Mouse (Mus musculus) MEL (cell line): Measurements from ENCODE around the gene Gtpbp4. TPM values are rescaled to one million over a fixed set of nuclear protein-coding genes. Genes with fewer than 3 reads are reported as not detected.

Experiments used
- DNase-seq: peaks from one replicate; pipeline ENCODE4 v3.0.0; 2011; ENCODE audit warnings: low read depth, low spot score
- H3K27ac ChIP-seq: 2 replicates; pipeline ENCODE4 v1.5.1; 2012; ENCODE audit warnings: low read depth, mild to moderate bottlenecking, control low read depth, low read length, moderate library complexity; ENCODE audit not compliant: control insufficient read depth
- H3K27me3 ChIP-seq, 2 experiments: fragments of 150-350 bp in 1 of 2; sonication (generic) in 1 of 2; 2 replicates each; pipeline ENCODE4 v1.6.1; 2012; ENCODE audit warnings: low read length in 2 of 2, mild to moderate bottlenecking in 2 of 2, improper control_type of control experiment in 1 of 2, moderate library complexity in 1 of 2; ENCODE audit not compliant: insufficient read depth in 2 of 2, control insufficient read depth in 1 of 2
- H3K36me3 ChIP-seq, 2 experiments: 2 replicates each; pipeline ENCODE4 v1.6.1; 2012 to 2014; ENCODE audit warnings: low read length in 2 of 2, improper control_type of control experiment in 1 of 2, inconsistent platforms in 1 of 2, mild to moderate bottlenecking in 1 of 2; ENCODE audit not compliant: insufficient read depth in 2 of 2, control insufficient read depth in 1 of 2
- H3K4me1 ChIP-seq, 2 experiments: fragments of 150-350 bp in 1 of 2; sonication (generic) in 1 of 2; 2 replicates each; pipeline ENCODE4 v1.6.1; 2012; ENCODE audit warnings: low read length in 2 of 2, improper control_type of control experiment in 1 of 2, mild to moderate bottlenecking in 1 of 2; ENCODE audit not compliant: insufficient read depth in 2 of 2, control insufficient read depth in 1 of 2
- H3K4me3 ChIP-seq, 2 experiments: fragments of 150-350 bp in 1 of 2; sonication (generic) in 1 of 2; 2 replicates each; pipeline ENCODE4 v1.5.1; 2012; ENCODE audit warnings: low read depth in 2 of 2, low read length in 2 of 2, mild to moderate bottlenecking in 2 of 2, moderate library complexity in 2 of 2, control low read depth in 1 of 2, improper control_type of control experiment in 1 of 2; ENCODE audit not compliant: control insufficient read depth in 1 of 2, insufficient read depth in 1 of 2
- H3K79me2 ChIP-seq: 2 replicates; pipeline ENCODE4 v1.6.1; 2012; ENCODE audit warnings: mild to moderate bottlenecking, low read length, moderate library complexity; ENCODE audit not compliant: control insufficient read depth, poor library complexity, insufficient read depth
- H3K9ac ChIP-seq: 2 replicates; pipeline ENCODE4 v1.6.1; 2012; ENCODE audit warnings: low read depth, mild to moderate bottlenecking, control low read depth, low read length, moderate library complexity; ENCODE audit not compliant: control insufficient read depth, poor library complexity, severe bottlenecking
- H3K9me3 ChIP-seq: fragments of 150-350 bp; sonication (generic); replicated peaks from 2 replicates; pipeline ENCODE4 v1.6.1; 2012; ENCODE audit warnings: mild to moderate bottlenecking, low read length, improper control_type of control experiment, moderate library complexity; ENCODE audit not compliant: insufficient read depth
- EP300 ChIP-seq, 2 experiments: IDR thresholded peaks; 2 replicates each; pipeline ENCODE4 v1.6.1; 2011; ENCODE audit warnings: improper control_type of control experiment in 2 of 2, low read length in 2 of 2, low read depth in 1 of 2, mild to moderate bottlenecking in 1 of 2
- JUND ChIP-seq: IDR thresholded peaks from 2 replicates; pipeline ENCODE4 v1.6.1; 2011; ENCODE audit warnings: low read depth, mild to moderate bottlenecking, improper control_type of control experiment, low read length
- KAT2A ChIP-seq: conservative IDR thresholded peaks from 2 replicates; pipeline ENCODE4 v1.6.1; 2012; ENCODE audit warnings: low read depth, low read length, improper control_type of control experiment, inconsistent platforms
- MAFK ChIP-seq: IDR thresholded peaks from 2 replicates; pipeline ENCODE4 v1.6.1; 2011; ENCODE audit warnings: low read depth, mild to moderate bottlenecking, low read length, improper control_type of control experiment, borderline replicate concordance
- MAZ ChIP-seq: IDR thresholded peaks from 2 replicates; pipeline ENCODE4 v1.6.1; 2012; ENCODE audit warnings: low read depth, mild to moderate bottlenecking, inconsistent platforms, low read length, improper control_type of control experiment
- POLR2A ChIP-seq, 2 experiments: IDR thresholded peaks; 2 replicates each; pipeline ENCODE4 v1.6.1; 2011 to 2012; ENCODE audit warnings: low read length in 2 of 2, mild to moderate bottlenecking in 2 of 2, control low read depth in 1 of 2, improper control_type of control experiment in 1 of 2, low read depth in 1 of 2, moderate library complexity in 1 of 2; ENCODE audit not compliant: control insufficient read depth in 1 of 2, insufficient read depth in 1 of 2, poor library complexity in 1 of 2
- SIN3A ChIP-seq: IDR thresholded peaks from 2 replicates; pipeline ENCODE4 v1.6.1; 2012; ENCODE audit warnings: low read length, improper control_type of control experiment, inconsistent platforms
- SMC3 ChIP-seq: IDR thresholded peaks from 2 replicates; pipeline ENCODE4 v1.6.1; 2011; ENCODE audit warnings: low read depth, low read length, improper control_type of control experiment
- TAL1 ChIP-seq: IDR thresholded peaks from 2 replicates; pipeline ENCODE4 v1.6.1; 2012; ENCODE audit warnings: mild to moderate bottlenecking, inconsistent platforms, low read length, moderate library complexity, mixed read lengths
- TCF12 ChIP-seq: IDR thresholded peaks from 2 replicates; pipeline ENCODE4 v1.6.1; 2014; ENCODE audit warnings: low read depth, mild to moderate bottlenecking, inconsistent platforms, low read length, improper control_type of control experiment, moderate library complexity
- USF1 ChIP-seq: IDR thresholded peaks from 2 replicates; pipeline ENCODE4 v1.6.1; 2014; ENCODE audit warnings: low read depth, mild to moderate bottlenecking, inconsistent platforms, low read length, improper control_type of control experiment, moderate library complexity
- ZKSCAN1 ChIP-seq: IDR thresholded peaks from 2 replicates; pipeline ENCODE4 v1.6.1; 2012; ENCODE audit warnings: low read depth, mild to moderate bottlenecking, inconsistent platforms, low read length, improper control_type of control experiment, moderate library complexity
- polyA plus RNA-seq, 2 experiments: library from polyadenylated mRNA; stranded (reverse) in 1 of 2; unstranded in 1 of 2; fragments of >175 nt in 1 of 2; fragments of >200 nt in 1 of 2; gene quantifications; 2 replicates each; pipeline versions ENCODE4 v1.2.1 to v1.2.4; 2012; ENCODE audit warnings: low replicate concordance in 2 of 2, low read depth in 1 of 2; ENCODE audit not compliant: insufficient read length in 2 of 2, insufficient read depth in 1 of 2, missing spikeins in 1 of 2
- total RNA-seq: library from RNA; depleted of rRNA; stranded (reverse); fragments of 300-350 nt; gene quantifications from 2 replicates; pipeline ENCODE4 v1.2.3, GENCODE M21; 2012

The Gtpbp4 gene
- total and polyA plus RNA-seq, 3 experiments: 121 to 172 (median 154) TPM

GRCm38 (mm10) chr13:8995990-8996786 is at the start of gene Gtpbp4 (continued):
- no peak for TF ChIP-seq TAL1
- TF ChIP-seq MAZ: no peak; the same call in 1 of the 2 replicates
- no peak for TF ChIP-seq ZKSCAN1

GRCm38 (mm10) chr13:9044731-9045130 is 48.8 kb upstream of the Gtpbp4 start:
- Histone ChIP-seq H3K4me3 (no peak overlapping the region), H3K9ac (no peak overlapping the region), H3K27ac (no peak overlapping the region), H3K27me3 (no peaks in the 10 kb centered on the region; a peak in 1 of 4 replicates), H3K36me3 (no peaks in the 10 kb centered on the region; a peak in 1 of 4 replicates), H3K79me2 (no peaks in the 10 kb centered on the region), H3K4me1 (no peaks in the 10 kb centered on the region), H3K9me3 (no peaks in the 10 kb centered on the region)
- no peak for DNase-seq
- no peak for TF ChIP-seq POLR2A (IDR thresholded peaks at IDR 0.05; ENCODE audit: control insufficient read depth in 1 of 2, insufficient read depth in 1 of 2, low read depth in 1 of 2, low read length in 2 of 2, poor library complexity in 1 of 2)
- no peak for TF ChIP-seq SMC3
- TF ChIP-seq SIN3A: no peak
- TF ChIP-seq MAZ: no peak

- Histone ChIP-seq H3K27ac (no peak overlapping the region), H3K79me2 (no peaks in the 10 kb centered on the region), H3K9me3 (no peaks in the 10 kb centered on the region), H3K4me1 (no peaks in the 10 kb centered on the region), H3K27me3 (no peaks in the 10 kb centered on the region; a peak in 2 of 4 replicates), H3K4me3 (no peak overlapping the region), H3K36me3 (no peaks in the 10 kb centered on the region; a peak in 1 of 4 replicates), H3K9ac (no peak overlapping the region)
- TF ChIP-seq JUND: no peak
- TF ChIP-seq TCF12: no peak
- TF ChIP-seq POLR2A (IDR thresholded peaks at IDR 0.05; ENCODE audit: control insufficient read depth in 1 of 2, insufficient read depth in 1 of 2, low read depth in 1 of 2, low read length in 2 of 2, poor library complexity in 1 of 2): no peak
- TF ChIP-seq MAFK: no peak
- no peak for TF ChIP-seq EP300 (IDR thresholded peaks at IDR 0.05; ENCODE audit: low read depth in 1 of 2, low read length in 2 of 2)
- no peak for TF ChIP-seq KAT2A
- TF ChIP-seq USF1: no peak
- DNase-seq: no peak
Observed at GRCm38 (mm10) chr13:9043289-9044049, 47.6 kb upstream of the Gtpbp4 start.
